Mouse (Mus musculus) heart, postnatal 0 days (tissue): ENCODE results near the gene Nr1h4. TPM values are rescaled to one million over a fixed set of nuclear protein-coding genes. Genes with fewer than 3 reads are reported as not detected.

ENCODE experiments used
- ATAC-seq: fragments of 200-750 bp; cut with Nextera tagmentation; 2 replicates; pipeline ENCODE4 v1.8.0; 2017; ENCODE audit warnings: low read depth, moderate number of reproducible peaks, moderate library complexity; ENCODE audit not compliant: insufficient read depth
- DNase-seq: peaks from one replicate; pipeline ENCODE4 v3.0.0-alpha.2; 2016; ENCODE audit warnings: low spot score
- H3K27ac ChIP-seq: fragments of 300-500 bp; sonication (generic); 2 replicates; pipeline ENCODE4 v1.5.1; 2014; ENCODE audit warnings: low read depth, mild to moderate bottlenecking
- H3K27me3 ChIP-seq: fragments of 300-500 bp; sonication (generic); 2 replicates; pipeline ENCODE4 v1.6.1; 2014; ENCODE audit warnings: low read length, mixed read lengths; ENCODE audit not compliant: control insufficient read depth, insufficient read depth
- H3K36me3 ChIP-seq: fragments of 300-500 bp; sonication (generic); replicated peaks from 2 replicates; pipeline ENCODE4 v1.6.1; 2014; ENCODE audit warnings: low read length, mixed read lengths; ENCODE audit not compliant: control insufficient read depth, insufficient read depth
- H3K4me1 ChIP-seq: fragments of 300-500 bp; sonication (generic); 2 replicates; pipeline ENCODE4 v1.6.1; 2014; ENCODE audit warnings: antibody characterized with exemption; ENCODE audit not compliant: control insufficient read depth, insufficient read depth
- H3K4me2 ChIP-seq: fragments of 300-500 bp; sonication (generic); 2 replicates; pipeline ENCODE4 v1.6.1; 2014; ENCODE audit warnings: low read depth, mild to moderate bottlenecking, low read length, moderate library complexity
- H3K4me3 ChIP-seq: fragments of 300-500 bp; sonication (generic); 2 replicates; pipeline ENCODE4 v1.5.1; 2014; ENCODE audit warnings: low read depth, low read length
- H3K9ac ChIP-seq: fragments of 300-500 bp; sonication (generic); replicated peaks from 2 replicates; pipeline ENCODE4 v1.6.1; 2014; ENCODE audit warnings: low read depth, low read length, mixed read lengths
- H3K9me3 ChIP-seq: fragments of 300-500 bp; sonication (generic); replicated peaks from 2 replicates; pipeline ENCODE4 v1.6.1; 2016; ENCODE audit warnings: low read length; ENCODE audit not compliant: control insufficient read depth
- CTCF ChIP-seq: IDR thresholded peaks from 2 replicates; pipeline ENCODE4 v1.5.1; 2016; ENCODE audit warnings: antibody characterized with exemption, control low read depth, low read depth
- EP300 ChIP-seq: IDR thresholded peaks from 2 replicates; pipeline ENCODE4 v1.6.1; 2016; ENCODE audit warnings: antibody characterized with exemption, low read depth
- WGBS: fragments of 180-500 bp; shearing (Covaris S2); extraction: QIAGEN DNeasy Blood & Tissue Kit; methylation state at CpG from one replicate; pipeline ENCODE4 v1.1.7; 2014; 5-methylcytosine and 5-hydroxymethylcytosine counted together
- polyA plus RNA-seq: library from polyadenylated mRNA; unstranded; fragments of >200 nt; fragmentation: Nextera tagmentation; extraction: Ambion mirVana; gene quantifications from 2 replicates; pipeline ENCODE4 v1.2.1, GENCODE M21; 2015
- total RNA-seq: library from RNA; depleted of rRNA; stranded (reverse); fragments of >200 nt; gene quantifications from 2 replicates; pipeline ENCODE4 v1.2.3, GENCODE M21; 2014; ENCODE audit warnings: low replicate concordance

Gene Nr1h4
- total and polyA plus RNA-seq, 2 experiments from 2014 or later = 1.3 to 1.4 TPM

- TF ChIP-seq CTCF (no peak), EP300 (no peak)
- no peaks in the 10 kb centered on the region for H3K9me3 ChIP-seq
- no peak overlapping the region for H3K9ac ChIP-seq
- no peak overlapping the region for H3K4me3 ChIP-seq
- H3K36me3 ChIP-seq = peaks cover 55% of the 10 kb centered on the region
- DNase-seq = no peak
- no peaks in the 10 kb centered on the region for H3K4me1 ChIP-seq
- no peak for ATAC-seq
- no peak overlapping the region for H3K27ac ChIP-seq
- H3K27me3 ChIP-seq = no peaks in the 10 kb centered on the region
- no peak overlapping the region for H3K4me2 ChIP-seq
- WGBS = 89% methylated on average over 8 of the region's 8 CpGs
These were observed 110.8 kb downstream of the Nr1h4 start for GRCm38 (mm10) chr10:89422504-89423158.

GRCm38 (mm10) chr10:89417966-89418365, 115.4 kb downstream of the Nr1h4 start:
- H3K4me2 ChIP-seq = no peak overlapping the region
- H3K9ac ChIP-seq = no peak overlapping the region
- DNase-seq = no peak
- no peak for ATAC-seq
- peaks cover 63% of the 10 kb centered on the region for H3K36me3 ChIP-seq
- no peaks in the 10 kb centered on the region for H3K4me1 ChIP-seq
- H3K4me3 ChIP-seq = no peak overlapping the region
- WGBS = 99% methylated on average over 2 of the region's 2 CpGs
- TF ChIP-seq EP300 (no peak), CTCF (no peak)
- no peaks in the 10 kb centered on the region for H3K27me3 ChIP-seq
- H3K27ac ChIP-seq = no peak overlapping the region
- no peaks in the 10 kb centered on the region for H3K9me3 ChIP-seq

- Histone ChIP-seq H3K9me3 (no peaks in the 10 kb centered on the region), H3K4me1 (no peaks in the 10 kb centered on the region), H3K36me3 (peaks cover 70% of the 10 kb centered on the region), H3K4me2 (no peak overlapping the region), H3K27ac (no peak overlapping the region), H3K27me3 (no peaks in the 10 kb centered on the region), H3K9ac (no peak overlapping the region), H3K4me3 (no peak overlapping the region)
- no peak for ATAC-seq
- no peak for DNase-seq
- TF ChIP-seq CTCF (no peak), EP300 (no peak)
- WGBS = 77% methylated on average over 3 of the region's 3 CpGs
These were observed 117.9 kb downstream of the Nr1h4 start for GRCm38 (mm10) chr10:89415478-89415877.

- WGBS = 48% methylated on average over 1 of the region's 1 CpGs
- Histone ChIP-seq H3K4me3 (no peak overlapping the region), H3K9ac (no peak overlapping the region), H3K27me3 (no peaks in the 10 kb centered on the region), H3K9me3 (no peaks in the 10 kb centered on the region), H3K4me2 (no peak overlapping the region), H3K4me1 (no peaks in the 10 kb centered on the region), H3K27ac (no peak overlapping the region), H3K36me3 (peaks cover 22% of the 10 kb centered on the region)
- no peak for ATAC-seq
- TF ChIP-seq EP300 (no peak), CTCF (no peak)
- no peak for DNase-seq
These were observed 125.8 kb downstream of the Nr1h4 start for GRCm38 (mm10) chr10:89407551-89407950.

- TF ChIP-seq EP300 (no peak), CTCF (no peak)
- Histone ChIP-seq H3K9me3 (no peaks in the 10 kb centered on the region), H3K27ac (no peak overlapping the region), H3K4me2 (no peak overlapping the region), H3K36me3 (peaks cover 19% of the 10 kb centered on the region), H3K4me3 (no peak overlapping the region), H3K27me3 (no peaks in the 10 kb centered on the region), H3K9ac (no peak overlapping the region), H3K4me1 (no peaks in the 10 kb centered on the region)
- no peak for DNase-seq
- no peak for ATAC-seq
- WGBS = 69% methylated on average over 5 of the region's 6 CpGs
These were observed 126.5 kb downstream of the Nr1h4 start for GRCm38 (mm10) chr10:89406733-89407484.
